Mouse (Mus musculus) kidney, adult 8-10 months (tissue): ENCODE measurements at regions not wholly inside any gene's neighbourhood (a gene's known extent, or its start where the extent isn't known, plus 50 kb on each side); places are given as distances from the start of the nearest gene placed in this dataset.
A peak's percentile ranks its signal among the peaks of the same experiment; 100 is the strongest.

Source experiments
- DNase-seq, 2 experiments: peaks; one replicate each; pipeline ENCODE4 v3.0.0; 2022

DNA sequence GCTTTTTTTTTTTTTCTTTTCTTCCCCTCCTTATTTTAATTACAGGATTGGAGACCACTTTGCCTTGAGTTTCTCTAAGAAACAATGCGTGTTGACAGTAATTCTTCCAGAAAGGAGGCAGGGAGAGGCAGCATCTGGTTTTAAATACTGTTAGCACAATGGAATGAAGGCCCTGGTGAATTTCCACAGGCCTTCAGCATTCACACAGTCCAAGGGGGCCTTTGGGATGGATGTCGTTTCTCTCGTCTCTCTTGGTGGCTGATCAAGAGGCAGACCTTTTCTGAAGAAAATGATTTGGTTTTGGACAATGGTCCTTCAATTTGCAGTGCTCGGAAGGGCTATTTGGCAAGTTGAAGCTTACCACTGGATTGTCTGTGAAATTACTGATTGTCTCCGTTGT, 321.4 kb downstream of the Lmx1a start:
- no peak for DNase-seq

GRCm38 (mm10) chr1:168012069-168012468, 323.0 kb downstream of the Lmx1a start:
- DNase-seq = no peak

GRCm38 (mm10) chr1:168012611-168013010, 323.6 kb downstream of the Lmx1a start:
- DNase-seq = no peak

DNA sequence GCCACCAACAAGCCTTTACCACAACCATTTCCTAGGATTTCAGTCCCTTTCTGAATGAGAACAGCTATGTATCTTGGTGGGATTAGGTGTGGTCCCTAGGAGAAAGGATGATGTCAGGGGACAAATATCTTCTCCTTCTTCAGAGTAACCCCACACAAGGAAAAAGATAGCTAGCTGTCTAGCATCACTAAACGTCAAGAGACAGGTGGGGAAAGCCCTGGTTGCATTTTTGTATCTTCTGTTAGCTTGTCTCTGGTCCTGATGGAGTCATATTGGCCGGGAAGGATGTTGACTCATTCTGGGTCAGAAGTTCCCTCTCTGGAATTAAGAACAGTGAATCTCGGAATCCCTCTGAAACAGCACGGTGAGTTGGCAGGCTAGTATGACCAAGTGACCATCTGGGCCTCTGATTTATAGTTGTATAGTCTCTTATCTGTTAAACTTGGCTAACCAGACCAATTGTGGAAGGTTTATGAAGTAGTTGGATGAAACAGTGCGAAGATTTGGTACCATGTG, 327.4 kb downstream of the Lmx1a start:
- no peak for DNase-seq

GRCm38 (mm10) chr1:168026481-168026880, 337.4 kb downstream of the Lmx1a start:
- DNase-seq = peak; percentile 41 to 80

DNA sequence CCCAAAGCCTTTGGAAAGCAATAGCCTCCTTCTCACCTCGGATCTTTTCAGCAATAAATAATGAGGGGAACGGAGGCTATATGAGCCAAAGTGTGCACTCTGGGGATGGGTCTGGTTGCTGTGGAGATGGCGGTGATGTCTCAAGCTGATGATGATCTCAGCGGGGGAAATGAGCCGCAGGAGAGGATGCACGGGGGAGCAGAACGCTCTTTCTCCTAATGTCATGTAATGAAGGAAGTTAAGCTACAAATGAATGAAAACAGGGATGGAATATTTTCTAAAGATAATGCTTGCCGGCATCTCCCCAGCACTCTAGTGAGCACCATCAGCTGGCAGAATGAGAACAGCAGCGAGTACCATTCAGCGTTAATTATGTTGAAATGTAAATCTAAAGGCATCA, 355.7 kb downstream of the Lmx1a start:
- no peak for DNase-seq

GRCm38 (mm10) chr1:168046347-168046746, 357.3 kb downstream of the Lmx1a start:
- DNase-seq = no peak

DNA sequence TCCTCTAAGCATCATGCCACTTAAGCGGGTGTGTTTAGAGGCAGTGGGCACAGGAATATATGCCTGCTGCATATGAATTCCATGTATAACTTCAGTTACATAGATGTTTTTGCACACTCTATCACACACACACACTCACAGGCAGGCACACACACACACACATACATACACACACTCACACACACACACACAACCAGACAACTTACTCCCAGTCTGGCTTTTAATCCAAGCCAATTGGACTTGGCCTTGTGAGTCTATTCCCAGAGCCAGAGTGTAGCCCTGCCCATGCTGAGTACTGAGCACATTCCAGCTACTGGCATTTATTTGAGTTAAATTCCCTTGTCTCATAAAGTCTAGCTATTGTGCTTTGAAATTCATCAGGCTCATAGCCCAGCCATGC, 357.7 kb downstream of the Lmx1a start:
- no peak for DNase-seq

DNA sequence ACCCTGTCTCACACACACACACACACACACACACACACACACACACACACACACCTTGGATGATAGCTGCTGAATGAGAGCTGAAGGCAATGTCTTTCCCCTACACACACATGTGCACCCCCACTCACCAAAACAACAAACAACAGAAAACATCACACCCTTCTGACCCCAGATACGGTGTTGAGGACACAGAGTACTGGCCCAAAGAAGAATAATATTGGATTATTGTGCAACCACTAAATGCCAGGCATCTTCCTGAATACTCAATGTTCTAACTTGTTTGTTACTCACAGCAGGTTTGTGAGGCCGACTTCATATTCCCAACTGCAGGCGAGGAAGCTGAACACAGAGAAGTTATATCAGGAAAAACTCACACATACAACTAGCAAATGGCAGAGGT, 360.9 kb downstream of the Lmx1a start:
- DNase-seq = no peak

GRCm38 (mm10) chr1:168056479-168056878, 367.4 kb downstream of the Lmx1a start:
- DNase-seq = no peak

DNA sequence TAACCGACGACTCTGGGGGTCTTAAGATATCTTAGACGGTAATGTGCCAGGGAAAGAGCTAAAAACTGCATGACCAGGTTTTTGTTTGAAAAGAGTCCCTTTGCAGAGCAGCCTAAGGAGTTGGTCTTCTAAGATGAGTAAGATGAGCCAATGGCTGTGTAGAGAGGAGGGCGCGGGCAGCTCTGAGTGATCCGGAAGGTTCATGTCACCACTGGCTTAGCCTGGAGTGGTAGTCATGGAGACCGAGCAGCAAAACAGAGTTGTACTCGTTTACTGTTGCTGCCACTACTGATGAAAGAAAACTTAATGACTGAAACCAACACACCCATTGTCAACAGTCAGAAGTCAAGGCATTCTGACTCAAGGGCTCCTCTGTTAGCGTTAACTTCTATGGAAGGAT, 368.4 kb downstream of the Lmx1a start:
- DNase-seq = no peak

- DNase-seq = no peak
Observed at GRCm38 (mm10) chr1:168058769-168059168, 369.7 kb downstream of the Lmx1a start.

- DNase-seq = no peak
Observed at GRCm38 (mm10) chr1:168064065-168064664, 367.9 kb downstream of the Pbx1 start.

- DNase-seq = no peak
Observed at GRCm38 (mm10) chr1:168065598-168066041, 366.4 kb downstream of the Pbx1 start.

GRCm38 (mm10) chr1:168066810-168067209, 365.3 kb downstream of the Pbx1 start:
- no peak for DNase-seq

- no peak for DNase-seq
Observed at GRCm38 (mm10) chr1:168068003-168068919, 363.8 kb downstream of the Pbx1 start.

- no peak for DNase-seq
Observed at GRCm38 (mm10) chr1:168068920-168069590, 363.0 kb downstream of the Pbx1 start.
